Mouse (Mus musculus) layer of hippocampus, postnatal 10 days (tissue): ENCODE measurements at regions not wholly inside any gene's neighbourhood (a gene's known extent, or its start where the extent isn't known, plus 50 kb on each side); places are given as distances from the start of the nearest gene placed in this dataset.
A peak's percentile ranks its signal among the peaks of the same experiment; 100 is the strongest.

Experiments
- DNase-seq, 2 experiments: peaks; one replicate each; pipeline ENCODE4 v3.0.0; 2021; ENCODE audit warnings: low spot score in 2 of 2

GRCm38 (mm10) chr8:76038526-76038925, 590.0 kb downstream of the Iqcm start:
- peak; percentile 18 to 19 for DNase-seq

DNA sequence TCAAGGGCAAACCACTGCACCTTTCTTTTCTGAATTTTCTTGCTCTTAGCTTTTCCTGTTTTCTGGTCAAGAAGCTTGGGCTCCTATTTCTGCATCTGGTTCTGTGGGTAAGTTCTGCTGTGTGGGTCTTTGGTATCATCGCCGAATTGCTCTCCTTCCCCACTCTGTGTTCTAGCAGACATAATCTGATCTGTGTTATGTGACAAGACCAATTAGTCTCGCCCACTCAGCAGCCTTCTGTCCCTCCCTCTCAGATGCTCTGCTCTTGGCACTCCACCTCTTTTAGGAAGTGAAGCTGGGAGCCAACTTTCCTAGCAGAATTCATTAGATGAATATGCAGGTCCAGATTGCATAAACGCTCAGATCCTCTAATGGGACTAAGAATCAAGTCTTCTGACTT, 603.5 kb downstream of the Iqcm start:
- peak; percentile 48 to 53 for DNase-seq

DNA sequence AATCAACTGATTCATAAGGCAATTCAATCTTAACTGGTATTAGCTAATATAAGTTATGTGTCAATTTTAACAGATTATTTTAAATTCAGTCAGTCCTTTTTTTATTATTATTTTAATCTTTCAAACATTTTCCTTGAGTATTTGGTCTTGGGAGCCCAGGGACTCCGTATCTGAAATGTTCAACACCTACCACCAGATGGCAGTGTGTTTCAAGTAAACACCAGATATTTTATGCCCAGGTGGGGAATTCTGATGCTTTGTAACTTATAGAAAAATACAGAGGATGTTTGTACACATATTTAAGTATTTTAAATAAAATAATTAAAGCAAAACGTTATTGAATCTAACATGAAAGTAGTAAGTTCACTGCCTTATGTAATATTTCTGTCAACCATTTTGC, 619.2 kb downstream of the Iqcm start:
- DNase-seq = no peak

DNA sequence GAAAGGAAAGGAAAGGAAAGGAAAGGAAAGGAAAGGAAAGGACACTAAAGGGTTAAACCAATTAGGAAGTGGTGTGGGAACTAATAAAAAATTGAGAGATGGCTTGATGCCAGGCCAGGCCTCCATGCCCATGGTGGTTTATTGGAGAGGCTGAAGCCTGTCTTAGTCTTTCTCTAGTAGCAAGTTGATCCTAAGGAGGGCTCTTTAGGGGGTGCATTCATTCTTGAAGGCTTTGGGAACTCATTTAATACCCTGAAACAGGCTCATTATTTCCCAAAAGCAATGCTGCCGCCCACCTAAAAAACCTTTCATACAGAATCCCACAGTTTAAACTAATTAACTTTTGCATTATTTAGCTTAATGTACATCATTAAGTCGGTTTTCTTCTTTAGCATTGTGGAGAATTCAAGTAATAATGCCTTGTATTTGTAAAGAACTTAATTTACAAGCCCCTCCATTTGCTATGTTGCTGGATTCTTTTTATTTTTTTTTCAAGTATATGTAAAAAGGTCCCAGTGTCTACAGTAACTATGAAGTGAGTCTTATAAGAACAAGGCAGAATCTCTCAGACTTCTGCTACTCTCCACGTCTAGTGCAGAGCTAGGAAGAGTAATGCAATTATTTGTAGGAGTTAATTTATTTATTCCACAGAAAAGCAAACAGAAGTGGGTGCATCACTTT, 624.3 kb downstream of the Iqcm start:
- no peak for DNase-seq

- DNase-seq = no peak
These were observed 672.2 kb downstream of the Iqcm start for GRCm38 (mm10) chr8:76120587-76121145.

- peak in 1 of 2 experiments; percentile 9 for DNase-seq
These were observed 679.0 kb downstream of the Iqcm start for GRCm38 (mm10) chr8:76127486-76127885.

DNA sequence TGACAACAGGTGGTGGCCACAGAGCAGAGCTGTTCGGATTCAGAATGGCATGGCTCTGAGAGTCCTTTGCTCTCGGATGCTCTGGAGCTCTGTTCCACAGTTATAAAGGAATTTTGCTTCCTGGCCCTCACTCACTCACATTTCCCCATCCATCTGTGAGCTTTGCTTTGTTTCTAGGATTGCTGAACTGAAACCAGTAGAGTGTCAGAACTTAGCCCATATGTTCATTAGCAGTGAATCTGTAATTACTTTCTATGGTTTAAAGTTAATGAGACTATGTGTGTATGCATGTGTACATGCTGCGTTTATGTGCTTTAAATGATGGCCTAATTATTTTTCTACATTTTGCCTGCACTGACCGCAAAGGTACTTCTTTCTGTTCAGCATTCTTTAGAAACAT, 688.7 kb downstream of the Iqcm start:
- DNase-seq = peak; percentile 23 to 25

- no peak for DNase-seq
These were observed 700.2 kb downstream of the Iqcm start for GRCm38 (mm10) chr8:76148681-76149080.

GRCm38 (mm10) chr8:76182520-76182919, 716.7 kb upstream of the Nr3c2 start:
- no peak for DNase-seq

DNA sequence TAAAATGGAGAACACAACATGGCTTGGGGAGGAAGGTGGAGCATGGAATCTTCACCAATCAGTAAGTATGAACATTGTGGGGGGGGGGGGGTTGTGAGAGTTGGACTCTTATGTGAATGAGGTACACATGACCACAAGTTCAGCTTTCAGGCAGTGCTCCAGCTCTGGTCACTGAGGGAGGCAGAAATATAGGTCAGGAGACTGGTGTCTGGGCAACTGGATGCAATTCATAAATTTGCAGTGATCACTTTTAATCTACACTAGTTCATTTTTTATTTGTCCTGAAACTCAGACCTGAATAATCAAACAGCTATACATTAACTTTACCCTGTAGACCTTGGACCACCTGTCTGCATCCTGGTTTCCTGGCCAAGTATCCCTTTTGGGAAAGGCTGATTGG, 715.4 kb upstream of the Nr3c2 start:
- no peak for DNase-seq

DNA sequence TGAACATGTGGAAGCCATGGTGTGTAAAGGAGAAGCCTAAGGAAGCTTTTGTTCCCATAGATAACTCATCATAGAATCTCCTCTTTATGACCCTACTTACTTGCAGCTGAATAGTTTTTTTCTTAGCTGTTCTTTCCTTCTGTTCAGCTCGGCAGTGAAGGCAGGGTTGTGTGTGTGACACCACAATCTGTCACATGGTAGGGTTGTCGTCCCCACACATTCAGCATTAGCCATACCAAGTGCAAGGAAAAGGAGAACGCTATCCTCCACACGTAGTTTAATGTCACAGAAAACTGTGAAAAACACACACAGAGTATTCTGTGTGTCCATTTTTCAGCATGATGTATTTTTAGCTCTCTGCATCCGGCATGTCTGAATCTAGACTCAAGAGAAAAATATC, 711.9 kb upstream of the Nr3c2 start:
- DNase-seq = no peak

DNA sequence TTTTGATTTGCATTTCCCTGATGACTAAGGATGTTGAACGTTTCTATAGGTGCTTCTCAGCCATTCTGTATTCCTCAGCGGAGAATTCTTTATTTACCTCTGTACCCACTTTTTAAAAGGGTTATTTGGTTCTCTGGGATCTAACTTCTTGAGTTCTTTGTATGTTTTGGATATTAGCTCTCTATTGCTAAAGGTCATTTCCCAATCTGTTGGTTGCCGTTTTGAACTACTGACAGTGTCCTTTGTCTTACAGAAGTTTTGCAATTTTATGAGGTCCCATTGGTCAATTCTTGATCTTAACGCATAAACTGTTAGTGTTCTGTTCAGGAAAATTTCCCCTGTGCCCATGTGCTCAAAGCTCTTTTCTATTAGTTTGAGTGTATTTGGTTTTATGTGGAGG, 687.4 kb upstream of the Nr3c2 start:
- DNase-seq = no peak

GRCm38 (mm10) chr8:76217819-76218580, 681.2 kb upstream of the Nr3c2 start:
- DNase-seq = no peak

GRCm38 (mm10) chr8:76230847-76231246, 668.4 kb upstream of the Nr3c2 start:
- DNase-seq = no peak

GRCm38 (mm10) chr8:76249194-76249593, 650.0 kb upstream of the Nr3c2 start:
- no peak for DNase-seq

- DNase-seq = no peak
These were observed 646.9 kb upstream of the Nr3c2 start for GRCm38 (mm10) chr8:76252161-76253010.
